Comparison of ENCODE assay signal across 7 mouse cellular contexts in genomic region chr13:111489802-111490723, GRCm38 (mm10). TPM values are rescaled to one million over a fixed set of nuclear protein-coding genes. Genes with fewer than 3 reads are reported as not detected.
A peak's percentile ranks its signal among the peaks of the same experiment; 100 is the strongest.
DNase-seq lines count a peak whose midpoint lies in the region; ATAC-seq lines count a peak whose summit lies in the region.

Gene Gpbp1, minus strand, starts transcription at chr13:111490111.

- H3K27ac ChIP-seq in embryonic facial prominence, embryonic 12.5 days, result peak within 1 kb of the TSS; percentile 98
- peak within 1 kb of the TSS; percentile 96 for H3K27ac ChIP-seq in limb, embryonic 11.5 days (replicated peaks; ENCODE audit: low read depth, low read length)
- H3K27ac ChIP-seq in midbrain, embryonic 14.5 days (replicated peaks; ENCODE audit: low read depth, low read length), result peak within 1 kb of the TSS; percentile 98

- ATAC-seq in embryonic facial prominence, embryonic 12.5 days (ENCODE audit: insufficient number of reproducible peaks, insufficient read depth, low FRiP score, low TSS enrichment), result peak; percentile 94
- peak; percentile 97 for ATAC-seq in limb, embryonic 11.5 days (ENCODE audit: insufficient number of reproducible peaks, low FRiP score, low TSS enrichment, low read depth)
- peak; percentile 96 for ATAC-seq in midbrain, embryonic 14.5 days (ENCODE audit: low FRiP score, low TSS enrichment)

- peak; percentile 100 for DNase-seq in adrenal gland, postnatal 25 days
- peak; percentile 100 for DNase-seq in heart, adult 11 months
- peak; percentile 100 for DNase-seq in kidney, adult 18-20 months
- peak; percentile 100 for DNase-seq in limb, embryonic 11.5 days (ENCODE audit: low spot score)
- peak; percentile 100 for DNase-seq in midbrain, embryonic 14.5 days
- DNase-seq in spleen, adult 18-20 months, result peak; percentile 99 to 100

- H3K4me2 ChIP-seq in embryonic facial prominence, embryonic 12.5 days (replicated peaks), result peak within 1 kb of the TSS; percentile 74
- H3K4me2 ChIP-seq in limb, embryonic 11.5 days (ENCODE audit: low read depth, severe bottlenecking), result peak within 1 kb of the TSS; percentile 73
- peak within 1 kb of the TSS; percentile 89 for H3K4me2 ChIP-seq in midbrain, embryonic 14.5 days (ENCODE audit: low read length)

- peaks cover 10% of the 10 kb centered on the region for H3K27me3 ChIP-seq in embryonic facial prominence, embryonic 12.5 days
- 0 out of 2 replicates have a peak, but pooled peaks cover 7% of the 10 kb centered on the region for H3K27me3 ChIP-seq in limb, embryonic 11.5 days (ENCODE audit: control insufficient read depth, insufficient read depth, low read length)
- H3K27me3 ChIP-seq in midbrain, embryonic 14.5 days (ENCODE audit: control insufficient read depth, insufficient read depth, low read length), result peaks cover 23% of the 10 kb centered on the region

- peak within 1 kb of the TSS; percentile 90 for H3K9ac ChIP-seq in embryonic facial prominence, embryonic 12.5 days
- peak within 1 kb of the TSS; percentile 86 for H3K9ac ChIP-seq in limb, embryonic 11.5 days (ENCODE audit: low read length)
- H3K9ac ChIP-seq in midbrain, embryonic 14.5 days (replicated peaks; ENCODE audit: low read length), result peak within 1 kb of the TSS; percentile 85

- no peaks in the 10 kb centered on the region for H3K36me3 ChIP-seq in embryonic facial prominence, embryonic 12.5 days
- no peaks in the 10 kb centered on the region for H3K36me3 ChIP-seq in limb, embryonic 11.5 days (ENCODE audit: control insufficient read depth, insufficient read depth, low read length)
- H3K36me3 ChIP-seq in midbrain, embryonic 14.5 days (ENCODE audit: control insufficient read depth, insufficient read depth, low read length), result no peaks in the 10 kb centered on the region

- WGBS in embryonic facial prominence, embryonic 12.5 days, result under 1% methylated on average over 92 of the region's 109 CpGs
- 0% methylated on average over 63 of the region's 109 CpGs for WGBS in limb, embryonic 11.5 days
- WGBS in midbrain, embryonic 14.5 days, result under 1% methylated on average over 102 of the region's 109 CpGs

- H3K4me3 ChIP-seq in embryonic facial prominence, embryonic 12.5 days, result peak within 1 kb of the TSS; percentile 93
- H3K4me3 ChIP-seq in limb, embryonic 11.5 days (ENCODE audit: low read depth, low read length), result peak within 1 kb of the TSS; percentile 91
- H3K4me3 ChIP-seq in midbrain, embryonic 14.5 days (replicated peaks; ENCODE audit: low read depth, low read length), result peak within 1 kb of the TSS; percentile 86

- no peaks in the 10 kb centered on the region for H3K9me3 ChIP-seq in embryonic facial prominence, embryonic 12.5 days
- no peaks in the 10 kb centered on the region for H3K9me3 ChIP-seq in limb, embryonic 11.5 days (ENCODE audit: control insufficient read depth, low read length)
- no peaks in the 10 kb centered on the region for H3K9me3 ChIP-seq in midbrain, embryonic 14.5 days (ENCODE audit: control insufficient read depth, low read length)

- peaks cover 10% of the 10 kb centered on the region for H3K4me1 ChIP-seq in embryonic facial prominence, embryonic 12.5 days
- H3K4me1 ChIP-seq in limb, embryonic 11.5 days (ENCODE audit: control insufficient read depth, insufficient read depth, low read length), result 0 out of 2 replicates have a peak, but pooled peaks cover 1% of the 10 kb centered on the region
- peaks cover 22% of the 10 kb centered on the region for H3K4me1 ChIP-seq in midbrain, embryonic 14.5 days (ENCODE audit: control insufficient read depth, insufficient read depth, low read length)

RNA-seq across cellular contexts. Expression of gene Gpbp1, which starts in this region (rescaled TPM):
- total RNA-seq in adrenal gland, postnatal 25 days (2021), result 81.8 and 83.2 TPM in 2 replicates
- 110 and 113 TPM in 2 replicates for polyA plus RNA-seq in embryonic facial prominence, embryonic 12.5 days (2016; fragmentation: Nextera tagmentation; extraction: Ambion mirVana)
- 127 and 131 TPM in 2 replicates for polyA plus RNA-seq in limb, embryonic 11.5 days (2014; fragmentation: Nextera tagmentation; extraction: Ambion mirVana)
- polyA plus RNA-seq in midbrain, embryonic 14.5 days (2014; fragmentation: Nextera tagmentation; extraction: Ambion mirVana), result 85.2 and 127 TPM in 2 replicates

Comparison
In these comparisons a context has a peak if more than half of its experiments do, and no peak if none do; other contexts are left out.
1. Peak in every context shown above with its lines: DNase-seq, ATAC-seq, H3K4me3 ChIP-seq and H3K27ac ChIP-seq.